Mouse (Mus musculus): ENCODE results near the gene Olfr1272. TPM values are rescaled to one million over a fixed set of nuclear protein-coding genes. Genes with fewer than 3 reads are reported as not detected.

Olfr1272 gene
- not detected for polyA plus RNA-seq (2015; fragmentation: Illumina TruSeq; extraction: RNeasy Lipid Tissue Mini Kit (QIAGEN cat#74804); ENCODE audit: insufficient read depth, low replicate concordance)

DNA sequence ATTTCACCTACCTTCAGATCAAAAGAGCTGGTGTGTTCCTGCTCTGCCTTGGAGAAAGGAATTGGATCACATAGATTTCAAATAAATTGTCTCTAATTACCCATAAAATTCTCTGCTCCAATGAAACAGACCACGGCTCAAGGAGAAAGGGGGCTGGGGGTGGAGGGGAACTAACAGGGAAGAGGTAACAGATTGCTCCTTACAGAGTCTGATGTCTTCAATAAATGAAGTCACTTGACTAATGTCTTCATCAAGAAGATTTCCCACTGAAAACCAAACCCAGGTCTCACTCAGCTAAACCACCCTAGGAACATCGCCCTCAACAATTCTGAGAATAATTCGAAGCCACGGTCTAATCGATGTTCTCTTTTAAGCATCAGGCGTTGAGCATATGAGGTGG, at the start of gene Olfr1272:
TSS of gene Olfr1272 (minus strand) at position 101 of the 400 bp plus-strand sequence.

DNA sequence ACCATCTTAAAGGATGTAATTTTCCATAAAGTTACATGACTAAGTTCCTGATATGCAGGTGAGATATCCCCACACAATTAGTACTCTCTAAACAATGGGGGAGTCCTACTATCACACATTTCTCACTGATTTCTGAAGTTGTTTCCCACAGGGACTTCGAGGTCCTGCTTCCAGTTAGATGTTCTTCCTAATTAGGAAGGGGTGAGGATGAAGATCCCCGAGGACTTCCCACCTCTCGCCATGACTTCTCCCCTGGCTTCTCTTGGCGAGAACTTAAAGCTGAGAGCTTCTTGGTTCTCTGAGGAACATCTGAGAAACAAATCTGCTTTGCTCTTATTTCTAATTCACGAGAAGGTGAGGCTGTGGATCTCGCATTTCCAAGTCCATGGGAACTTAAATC, 29.3 kb upstream of the Olfr1272 start, which contains the start of gene Gm13769:
TSS of gene Gm13769 (plus strand) at position 301 of the 400 bp plus-strand sequence.

DNA sequence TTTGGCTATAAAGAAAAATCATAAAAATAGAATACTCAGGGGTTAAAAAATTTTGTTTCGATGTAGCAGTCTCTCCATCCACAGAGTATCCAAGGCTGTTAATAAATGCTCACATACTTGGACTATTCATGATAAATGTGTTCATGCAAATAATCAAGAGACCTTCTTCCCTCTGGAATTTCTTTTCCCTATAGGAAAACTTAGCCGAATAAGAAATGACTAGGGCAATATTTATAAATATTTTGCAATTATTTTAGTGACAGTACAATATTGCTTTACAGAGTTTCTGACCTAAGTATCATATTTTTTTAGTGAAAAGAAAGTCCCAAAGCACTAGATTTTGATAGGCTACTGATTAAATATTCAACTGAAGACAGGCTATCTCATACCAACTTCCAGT, 21.7 kb downstream of the Olfr1272 start, which contains the start of gene Olfr1271:
TSS of gene Olfr1271 (minus strand) at position 101 of the 400 bp plus-strand sequence.

DNA sequence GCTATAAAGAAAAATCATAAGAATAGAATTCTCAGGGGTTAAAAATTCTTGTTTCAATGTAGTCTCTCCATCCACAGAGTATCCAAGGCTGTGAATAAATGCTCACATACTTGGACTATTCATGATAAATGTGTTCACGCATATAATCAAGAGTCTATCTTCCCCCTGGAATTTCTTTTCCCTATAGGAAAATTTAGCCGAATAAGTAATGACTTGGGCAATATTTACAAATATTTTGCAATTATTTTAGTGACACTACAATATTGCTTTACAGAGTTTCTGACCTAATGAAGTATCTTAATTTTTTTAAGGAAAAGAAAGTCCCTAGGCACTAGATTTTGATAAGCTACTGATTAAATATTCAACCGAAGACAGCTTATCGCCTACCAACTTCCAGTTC, 35.1 kb downstream of the Olfr1272 start, which contains the start of gene Olfr142:
TSS of gene Olfr142 (minus strand) at position 101 of the 400 bp plus-strand sequence.

Other genes with a start within 250 kb of the Olfr1272 start
- not detected for gene Olfr140, start 229.2 kb downstream of the Olfr1272 start, polyA plus RNA-seq (2015; fragmentation: Illumina TruSeq; extraction: RNeasy Lipid Tissue Mini Kit (QIAGEN cat#74804); ENCODE audit: insufficient read depth, low replicate concordance)
- gene Olfr1269, start 171.4 kb downstream of the Olfr1272 start, polyA plus RNA-seq (2015; fragmentation: Illumina TruSeq; extraction: RNeasy Lipid Tissue Mini Kit (QIAGEN cat#74804); ENCODE audit: insufficient read depth, low replicate concordance) = not detected
- gene Olfr32, start 150.5 kb downstream of the Olfr1272 start, polyA plus RNA-seq (2015; fragmentation: Illumina TruSeq; extraction: RNeasy Lipid Tissue Mini Kit (QIAGEN cat#74804); ENCODE audit: insufficient read depth, low replicate concordance) = not detected
- gene Olfr1270, start 139.8 kb downstream of the Olfr1272 start, polyA plus RNA-seq (2015; fragmentation: Illumina TruSeq; extraction: RNeasy Lipid Tissue Mini Kit (QIAGEN cat#74804); ENCODE audit: insufficient read depth, low replicate concordance) = not detected
- not detected for gene Olfr1506, start 68.3 kb downstream of the Olfr1272 start, polyA plus RNA-seq (2015; fragmentation: Illumina TruSeq; extraction: RNeasy Lipid Tissue Mini Kit (QIAGEN cat#74804); ENCODE audit: insufficient read depth, low replicate concordance)
- not detected for gene Olfr142, start 35.2 kb downstream of the Olfr1272 start, polyA plus RNA-seq (2015; fragmentation: Illumina TruSeq; extraction: RNeasy Lipid Tissue Mini Kit (QIAGEN cat#74804); ENCODE audit: insufficient read depth, low replicate concordance)
- gene Olfr1271, start 21.8 kb downstream of the Olfr1272 start, polyA plus RNA-seq (2015; fragmentation: Illumina TruSeq; extraction: RNeasy Lipid Tissue Mini Kit (QIAGEN cat#74804); ENCODE audit: insufficient read depth, low replicate concordance) = not detected
- gene Gm13769, start 29.4 kb upstream of the Olfr1272 start, polyA plus RNA-seq (2015; fragmentation: Illumina TruSeq; extraction: RNeasy Lipid Tissue Mini Kit (QIAGEN cat#74804); ENCODE audit: insufficient read depth, low replicate concordance) = not detected
- not detected for gene Olfr1274-ps, start 105.8 kb upstream of the Olfr1272 start, polyA plus RNA-seq (2015; fragmentation: Illumina TruSeq; extraction: RNeasy Lipid Tissue Mini Kit (QIAGEN cat#74804); ENCODE audit: insufficient read depth, low replicate concordance)

All from spleen, adult 10 weeks (tissue).